Comparison of ENCODE assay signal across 18 mouse cellular contexts in genomic region chr14:110565783-110566445, GRCm38 (mm10).
"Had no signal": no experiment of that assay in that cellular context is flagged by ENCODE, and none has a peak within 500 bp of the region (broad histone marks: within the 10 kb centered on the region; RNA-seq: fewer than 3 reads in every experiment).

No protein-coding gene starts in this region.

- DNase-seq: liver; liver, embryonic 13.5 days; liver, postnatal 0 days; lung, postnatal 14 days; midbrain, embryonic 14.5 days; right cerebral cortex, postnatal 14 days; thymus, adult 2 months; thymus, postnatal 25 days; thymus, postnatal 4 days had no signal

- H3K36me3 ChIP-seq: liver, embryonic 13.5 days; liver, embryonic 15.5 days; midbrain, embryonic 12.5 days; neural tube, embryonic 12.5 days; stomach, embryonic 15.5 days had no signal

- H3K4me2 ChIP-seq: liver, embryonic 11.5 days; liver, embryonic 13.5 days; liver, embryonic 15.5 days; midbrain, embryonic 12.5 days; neural tube, embryonic 12.5 days; stomach, embryonic 15.5 days had no signal

- ATAC-seq: liver, postnatal 0 days; midbrain, embryonic 16.5 days had no signal

- H3K4me1 ChIP-seq: liver, embryonic 13.5 days; liver, embryonic 15.5 days; megakaryocyte, embryonic 14.5 days; midbrain, embryonic 12.5 days; neural tube, embryonic 12.5 days; stomach, embryonic 15.5 days had no signal

- H3K9ac ChIP-seq: liver, embryonic 13.5 days; liver, embryonic 15.5 days; liver, postnatal 0 days; midbrain, embryonic 12.5 days; neural tube, embryonic 12.5 days; stomach, embryonic 15.5 days had no signal

- H3K4me3 ChIP-seq: liver, embryonic 13.5 days; liver, embryonic 15.5 days; megakaryocyte, embryonic 14.5 days; midbrain, embryonic 12.5 days; neural tube, embryonic 12.5 days; stomach, embryonic 15.5 days had no signal

- H3K9me3 ChIP-seq: liver, embryonic 13.5 days; liver, embryonic 15.5 days; megakaryocyte, embryonic 14.5 days; midbrain, embryonic 12.5 days; neural tube, embryonic 12.5 days; stomach, embryonic 15.5 days had no signal

- H3K27ac ChIP-seq: liver, embryonic 13.5 days; liver, embryonic 15.5 days; macrophage; midbrain, embryonic 12.5 days; neural tube, embryonic 12.5 days; stomach, embryonic 15.5 days; stomach, postnatal 0 days had no signal

- H3K27me3 ChIP-seq: liver, embryonic 13.5 days; liver, embryonic 15.5 days; megakaryocyte, embryonic 14.5 days; midbrain, embryonic 12.5 days; neural tube, embryonic 12.5 days; stomach, embryonic 15.5 days had no signal
